Mouse (Mus musculus): ENCODE data around the gene Cmtm1. TPM values are rescaled to one million over a fixed set of nuclear protein-coding genes. Genes with fewer than 3 reads are reported as not detected.

Gene Cmtm1
- total and polyA plus RNA-seq, 3 experiments: not detected

DNA sequence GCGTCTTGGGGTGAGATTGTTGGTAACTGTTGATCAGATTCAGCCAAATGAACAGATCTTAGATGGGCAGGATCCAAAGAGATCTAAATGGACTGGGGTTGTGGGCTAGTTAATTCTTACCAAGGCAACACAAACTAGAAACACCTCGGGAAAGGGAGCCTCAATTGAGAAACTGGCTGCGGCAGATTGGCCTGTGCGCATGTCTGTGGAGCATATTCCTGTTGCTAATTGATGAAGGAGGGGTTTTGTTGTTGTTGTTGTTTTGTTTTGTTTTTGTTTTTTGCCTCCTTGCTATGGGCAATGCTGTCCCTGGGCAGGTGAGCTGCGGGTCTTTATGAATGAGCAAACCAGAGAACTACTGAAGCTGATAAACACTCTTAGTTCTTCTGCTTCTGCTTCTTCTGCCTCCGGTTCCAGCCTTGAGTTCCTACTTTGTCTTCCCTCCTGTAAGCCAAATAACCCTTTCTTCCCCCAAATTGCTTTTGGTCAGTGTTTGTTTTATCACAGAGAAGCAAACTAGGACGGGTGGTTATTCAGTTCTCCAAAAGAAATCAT is 60.4 kb downstream of the Cmtm1 start (continued):
- TF ChIP-seq RAD21 (IDR thresholded peaks at IDR 0.05; ENCODE audit: low read depth, low read length): no peak
- TF ChIP-seq BHLHE40 (IDR thresholded peaks at IDR 0.05; ENCODE audit: borderline replicate concordance, low read depth, low read length): no peak
- TF ChIP-seq JUND (IDR thresholded peaks at IDR 0.05; ENCODE audit: low read depth, low read length): 0 out of 2 replicates have a peak, but pooled peaks have one; percentile 37
- TF ChIP-seq CTCF (IDR thresholded peaks at IDR 0.05 in 2 of 3, conservative IDR thresholded peaks at IDR 0.05 in 1 of 3; ENCODE audit: control insufficient read depth in 1 of 3, insufficient read depth in 1 of 3, low read depth in 2 of 3, low read length in 3 of 3, poor library complexity in 1 of 3, severe bottlenecking in 1 of 3): no peak
- no peak; the same call in none of the 2 replicates for TF ChIP-seq MXI1 (IDR thresholded peaks at IDR 0.05; ENCODE audit: low read depth, low read length)
- 0 out of 2 replicates have a peak, but pooled peaks have one; percentile 11 for TF ChIP-seq ELF1 (IDR thresholded peaks at IDR 0.05; ENCODE audit: low read depth, low read length)
- TF ChIP-seq ZKSCAN1 (IDR thresholded peaks at IDR 0.05; ENCODE audit: low read depth, low read length): 0 out of 2 replicates have a peak, but pooled peaks have one; percentile 54
- 0 out of 2 replicates have a peak, but pooled peaks have one; percentile 15 for TF ChIP-seq MYB (IDR thresholded peaks at IDR 0.05; ENCODE audit: low read depth, low read length)
- no peak for TF ChIP-seq KAT2A (conservative IDR thresholded peaks at IDR 0.05; ENCODE audit: low read depth, low read length)
- TF ChIP-seq ZC3H11A (IDR thresholded peaks at IDR 0.05; ENCODE audit: low read depth, low read length): peak; percentile 3; the same call in 1 of the 2 replicates
- no peak for TF ChIP-seq POLR2A (IDR thresholded peaks at IDR 0.05; ENCODE audit: control insufficient read depth in 1 of 2, insufficient read depth in 1 of 2, low read depth in 1 of 2, low read length in 2 of 2, poor library complexity in 1 of 2)

DNA sequence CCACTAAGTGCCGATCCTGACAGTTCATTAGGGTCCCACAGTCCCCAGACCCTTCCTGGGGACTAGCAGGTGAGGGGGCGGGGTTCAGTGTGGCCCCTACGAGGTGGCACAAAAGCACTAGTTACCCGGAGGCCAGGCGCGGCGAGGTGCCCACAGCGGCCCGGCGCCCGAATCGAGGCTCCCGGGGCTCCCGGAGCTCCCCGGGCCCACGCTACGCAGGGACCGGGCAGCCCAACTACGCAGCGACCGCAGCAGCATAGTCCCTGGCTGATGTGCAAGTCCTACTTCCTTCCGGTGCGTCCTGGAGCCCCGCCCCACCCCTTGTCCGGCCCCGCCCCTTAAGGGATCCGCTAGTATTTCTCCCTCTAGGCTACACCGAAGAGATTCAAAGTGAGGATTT is 61.7 kb downstream of the Cmtm1 start, which contains the start of gene Tk2:
TSS of gene Tk2 (minus strand) at position 283 of the 400 bp plus-strand sequence.
- Histone ChIP-seq H3K9ac (ENCODE audit: control insufficient read depth, low read depth, low read length, poor library complexity, severe bottlenecking) (peak within 1 kb of the TSS; percentile 91), H3K4me3 (ENCODE audit: control insufficient read depth in 1 of 2, insufficient read depth in 1 of 2, low read depth in 2 of 2, low read length in 2 of 2) (peak within 1 kb of the TSS; percentile 90 to 94), H3K27ac (ENCODE audit: control insufficient read depth, low read depth, low read length) (peak within 1 kb of the TSS; percentile 74), H3K36me3 (ENCODE audit: control insufficient read depth in 1 of 2, insufficient read depth in 2 of 2, low read length in 2 of 2) (peaks cover 0 to 17% of the 10 kb centered on the region in 2 experiments; a peak in 2 of 4 replicates), H3K4me1 (ENCODE audit: control insufficient read depth in 1 of 2, insufficient read depth in 2 of 2, low read length in 2 of 2) (peaks cover 8 to 31% of the 10 kb centered on the region in 2 experiments), H3K79me2 (ENCODE audit: control insufficient read depth, insufficient read depth, low read length, poor library complexity) (peaks cover 7% of the 10 kb centered on the region), H3K27me3 (ENCODE audit: control insufficient read depth in 1 of 2, insufficient read depth in 2 of 2, low read length in 2 of 2) (no peaks in the 10 kb centered on the region), H3K9me3 (replicated peaks; ENCODE audit: insufficient read depth, low read length) (no peaks in the 10 kb centered on the region)
- DNase-seq (ENCODE audit: low read depth, low spot score): peak; percentile 93
- TF ChIP-seq E2F4 (IDR thresholded peaks at IDR 0.05; ENCODE audit: borderline replicate concordance, low read depth, low read length): no peak
- TF ChIP-seq MXI1 (IDR thresholded peaks at IDR 0.05; ENCODE audit: low read depth, low read length): peak; percentile 6; the same call in 1 of the 2 replicates
- no peak for TF ChIP-seq MAFK (IDR thresholded peaks at IDR 0.05; ENCODE audit: borderline replicate concordance, low read depth, low read length)
- TF ChIP-seq NRF1 (IDR thresholded peaks at IDR 0.05; ENCODE audit: insufficient read depth, low read depth, low read length, poor library complexity, severe bottlenecking): no peak
- no peak for TF ChIP-seq MEF2A (IDR thresholded peaks at IDR 0.05; ENCODE audit: extremely low read depth, insufficient replicate concordance, low read depth, low read length, poor library complexity, severe bottlenecking)
- TF ChIP-seq MAZ (IDR thresholded peaks at IDR 0.05; ENCODE audit: low read depth, low read length): no peak
- TF ChIP-seq SIN3A (IDR thresholded peaks at IDR 0.05; ENCODE audit: low read length): no peak; the same call in 1 of the 2 replicates
- no peak; the same call in 1 of the 2 replicates for TF ChIP-seq ETS1 (IDR thresholded peaks at IDR 0.05; ENCODE audit: low read depth, low read length)
- TF ChIP-seq ZKSCAN1 (IDR thresholded peaks at IDR 0.05; ENCODE audit: low read depth, low read length): no peak
- TF ChIP-seq BHLHE40 (IDR thresholded peaks at IDR 0.05; ENCODE audit: borderline replicate concordance, low read depth, low read length): no peak
- TF ChIP-seq CHD2 (IDR thresholded peaks at IDR 0.05; ENCODE audit: low read length): no peak
- TF ChIP-seq EP300 (IDR thresholded peaks at IDR 0.05; ENCODE audit: low read depth in 1 of 2, low read length in 2 of 2): no peak
- peak; percentile 68 for TF ChIP-seq ZMIZ1 (IDR thresholded peaks at IDR 0.05; ENCODE audit: low read depth, low read length)
- TF ChIP-seq CTCF (IDR thresholded peaks at IDR 0.05 in 2 of 3, conservative IDR thresholded peaks at IDR 0.05 in 1 of 3; ENCODE audit: control insufficient read depth in 1 of 3, insufficient read depth in 1 of 3, low read depth in 2 of 3, low read length in 3 of 3, poor library complexity in 1 of 3, severe bottlenecking in 1 of 3): no peak
- no peak for TF ChIP-seq GATA1 (IDR thresholded peaks at IDR 0.05; ENCODE audit: low read depth, low read length)
- TF ChIP-seq RCOR1 (IDR thresholded peaks at IDR 0.05; ENCODE audit: low read depth, low read length): no peak
- TF ChIP-seq JUND (IDR thresholded peaks at IDR 0.05; ENCODE audit: low read depth, low read length): no peak
- TF ChIP-seq RAD21 (IDR thresholded peaks at IDR 0.05; ENCODE audit: low read depth, low read length): no peak
- TF ChIP-seq POLR2AphosphoS5 (IDR thresholded peaks at IDR 0.05; ENCODE audit: borderline replicate concordance, low read depth, low read length): no peak
- TF ChIP-seq MYC (IDR thresholded peaks at IDR 0.05; ENCODE audit: low read depth, low read length): no peak
- TF ChIP-seq CHD1 (IDR thresholded peaks at IDR 0.05; ENCODE audit: low read depth, low read length): no peak
- peak; percentile 59 for TF ChIP-seq TBP (IDR thresholded peaks at IDR 0.05; ENCODE audit: low read depth, low read length)
- peak; percentile 11; the same call in 1 of the 2 replicates for TF ChIP-seq ZNF384 (IDR thresholded peaks at IDR 0.05; ENCODE audit: low read depth, low read length)
- TF ChIP-seq HCFC1 (IDR thresholded peaks at IDR 0.05; ENCODE audit: low read depth, low read length): peak; percentile 77
- TF ChIP-seq GABPA (IDR thresholded peaks at IDR 0.05; ENCODE audit: low read depth, low read length): no peak
- no peak for TF ChIP-seq KAT2A (conservative IDR thresholded peaks at IDR 0.05; ENCODE audit: low read depth, low read length)
- TF ChIP-seq UBTF (IDR thresholded peaks at IDR 0.05; ENCODE audit: borderline replicate concordance, insufficient read depth, low read depth, low read length): no peak
- TF ChIP-seq USF1 (IDR thresholded peaks at IDR 0.05; ENCODE audit: low read depth, low read length): no peak

Measured in MEL (cell line).